Mouse (Mus musculus): ENCODE data around the gene Sdcbp2. TPM values are rescaled to one million over a fixed set of nuclear protein-coding genes. Genes with fewer than 3 reads are reported as not detected.
"Not testable (repeated sequence)": the region's sequence is repeated elsewhere in the genome, so short reads cannot be mapped to it uniquely, and the experiment has no call there.

The Sdcbp2 gene
- total RNA-seq, 1 experiment from 2014 or later: 1.6 TPM

DNA sequence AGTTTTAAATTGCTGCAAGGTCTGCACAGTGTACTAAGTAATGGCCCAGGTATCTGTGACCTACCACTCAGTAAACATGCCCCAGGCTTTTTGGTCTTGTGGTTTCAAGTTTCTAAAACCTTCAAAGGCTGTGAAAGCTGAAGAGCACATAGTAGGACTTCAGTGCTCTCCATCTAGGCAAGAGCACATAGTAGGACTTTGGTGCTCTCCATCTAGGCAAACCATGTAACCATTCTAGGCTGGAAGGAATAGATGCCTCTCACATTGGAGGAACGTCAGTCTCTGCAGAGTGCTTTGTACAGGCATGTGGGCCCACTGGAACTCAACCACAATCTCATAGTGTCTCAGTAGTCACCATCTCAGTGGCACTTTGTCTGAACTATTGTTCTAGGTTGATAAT is 8.4 kb upstream of the Sdcbp2 start:
- ATAC-seq (ENCODE audit: extremely low read depth, insufficient number of reproducible peaks, low FRiP score, poor library complexity, severe bottlenecking): no peak

GRCm38 (mm10) chr2:151564986-151565385 is 7.4 kb upstream of the Sdcbp2 start:
- no peak for ATAC-seq (ENCODE audit: extremely low read depth, insufficient number of reproducible peaks, low FRiP score, poor library complexity, severe bottlenecking)

DNA sequence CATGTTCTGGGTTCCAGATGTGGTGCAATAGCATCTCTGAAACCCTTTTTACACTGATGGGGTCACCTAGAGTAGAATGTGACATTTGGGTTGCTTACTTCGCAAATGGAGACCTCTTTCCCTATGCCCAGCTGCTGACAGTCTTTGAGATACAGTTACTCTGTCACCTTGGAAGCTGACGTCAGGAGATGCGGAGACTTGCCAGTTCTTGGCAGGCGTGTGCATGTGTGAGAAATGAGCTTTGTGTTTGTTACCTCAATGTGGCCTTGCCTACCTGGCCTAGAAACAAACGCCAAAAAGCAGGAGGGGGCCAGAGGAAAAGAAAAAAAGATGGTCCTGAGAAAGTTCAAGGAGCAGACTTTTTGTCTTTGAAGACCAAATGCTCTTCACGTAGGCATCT is 5.6 kb upstream of the Sdcbp2 start:
- ATAC-seq (ENCODE audit: extremely low read depth, insufficient number of reproducible peaks, low FRiP score, poor library complexity, severe bottlenecking): no peak

DNA sequence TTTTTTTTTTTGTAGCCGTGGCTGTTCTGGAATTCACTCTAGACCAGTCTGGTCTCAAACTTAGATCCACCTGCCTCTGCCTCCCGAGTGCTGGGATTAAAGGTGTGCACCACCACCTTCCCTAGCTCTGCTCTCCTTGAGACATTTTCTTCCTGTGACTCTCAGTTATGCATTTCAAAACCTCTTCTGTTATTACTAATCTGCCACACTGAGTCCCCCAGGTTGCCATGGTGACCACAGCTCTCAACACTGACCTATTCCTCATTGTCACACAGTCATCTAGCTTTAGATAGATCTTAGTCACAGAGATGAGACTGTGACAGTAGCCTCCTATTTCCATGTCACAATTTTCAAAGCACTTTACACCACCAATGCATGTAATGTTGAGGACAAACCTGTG is 3.0 kb upstream of the Sdcbp2 start:
- no peak for ATAC-seq (ENCODE audit: extremely low read depth, insufficient number of reproducible peaks, low FRiP score, poor library complexity, severe bottlenecking)

DNA sequence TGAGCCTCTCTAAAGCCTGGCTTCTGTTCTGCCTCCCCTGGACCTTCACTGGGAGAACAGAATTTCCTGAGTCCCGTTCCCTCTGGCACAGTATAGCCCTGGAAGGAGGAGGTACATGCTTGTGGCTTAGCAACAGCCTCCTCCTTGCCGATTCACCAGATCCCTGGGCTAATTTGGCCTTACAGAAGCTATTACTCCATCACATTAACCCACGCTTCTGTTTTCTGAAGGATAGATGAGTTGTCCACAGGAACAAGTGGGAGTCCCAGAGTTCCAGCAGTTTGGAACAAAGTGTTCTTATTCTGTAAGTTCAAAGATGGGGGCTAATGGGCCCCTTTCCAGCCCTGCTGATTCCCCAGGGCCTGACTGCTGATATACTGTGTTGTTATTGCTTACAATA is 1.2 kb downstream of the Sdcbp2 start:
- no peak for ATAC-seq (ENCODE audit: extremely low read depth, insufficient number of reproducible peaks, low FRiP score, poor library complexity, severe bottlenecking)

DNA sequence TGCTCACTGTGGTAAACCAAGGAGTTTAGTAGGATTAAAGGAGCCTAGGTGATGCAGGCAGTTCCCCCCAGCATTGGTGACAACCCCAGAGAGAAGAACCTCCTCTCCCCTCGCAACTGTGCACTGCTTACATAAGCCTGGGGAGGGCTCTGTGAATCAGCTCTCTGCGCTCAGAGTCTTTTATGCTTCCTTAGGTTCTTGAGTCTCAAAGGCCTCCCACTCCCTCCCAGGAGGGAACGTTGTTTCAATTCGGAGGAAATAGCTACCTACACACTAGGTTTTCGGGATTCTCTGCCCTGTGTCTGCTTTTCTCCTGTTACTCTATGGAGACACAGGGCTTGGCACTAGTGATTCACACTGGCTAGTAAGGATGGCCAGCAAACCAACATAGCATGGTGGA is 2.2 kb downstream of the Sdcbp2 start:
- no peak for ATAC-seq (ENCODE audit: extremely low read depth, insufficient number of reproducible peaks, low FRiP score, poor library complexity, severe bottlenecking)

GRCm38 (mm10) chr2:151575119-151575698 is 2.8 kb downstream of the Sdcbp2 start:
- no peak; the same call in 1 of the 2 replicates for ATAC-seq (ENCODE audit: extremely low read depth, insufficient number of reproducible peaks, low FRiP score, poor library complexity, severe bottlenecking)

DNA sequence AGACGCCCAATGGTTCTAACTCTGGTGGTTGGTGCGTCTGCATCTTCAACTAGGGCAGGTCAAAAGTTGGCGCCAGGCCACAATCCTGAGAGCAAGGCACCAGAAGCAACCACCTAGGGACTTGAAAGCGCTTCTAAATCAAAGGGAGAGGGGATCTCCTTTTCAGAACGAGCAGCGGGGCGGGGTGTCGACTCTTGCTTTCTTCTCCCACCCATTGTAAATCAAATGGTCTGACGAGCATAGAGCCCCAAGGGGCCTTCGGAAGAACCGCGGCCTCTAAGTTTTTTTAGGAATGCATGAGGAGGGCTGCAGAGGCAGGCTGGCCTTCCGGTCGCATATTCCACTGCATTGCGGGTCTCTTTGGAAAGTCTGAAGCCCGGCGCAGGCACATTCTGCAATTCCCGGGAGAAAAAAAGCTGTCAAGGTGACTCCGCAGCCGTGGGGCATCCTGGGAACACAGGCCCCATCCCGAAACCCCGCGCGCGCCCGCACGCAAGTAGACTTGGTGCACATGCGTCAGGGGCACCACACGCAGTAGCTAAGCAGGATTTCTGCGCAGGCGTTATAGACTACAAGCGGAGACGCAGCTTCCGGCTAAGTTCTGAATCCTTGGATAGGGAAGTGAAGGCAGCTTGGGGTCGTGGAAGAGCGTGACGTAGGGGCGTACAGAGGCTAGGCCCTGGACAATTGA is 3.4 kb downstream of the Sdcbp2 start:
- peak; percentile 25; the same call in 1 of the 2 replicates for ATAC-seq (ENCODE audit: extremely low read depth, insufficient number of reproducible peaks, low FRiP score, poor library complexity, severe bottlenecking)

DNA sequence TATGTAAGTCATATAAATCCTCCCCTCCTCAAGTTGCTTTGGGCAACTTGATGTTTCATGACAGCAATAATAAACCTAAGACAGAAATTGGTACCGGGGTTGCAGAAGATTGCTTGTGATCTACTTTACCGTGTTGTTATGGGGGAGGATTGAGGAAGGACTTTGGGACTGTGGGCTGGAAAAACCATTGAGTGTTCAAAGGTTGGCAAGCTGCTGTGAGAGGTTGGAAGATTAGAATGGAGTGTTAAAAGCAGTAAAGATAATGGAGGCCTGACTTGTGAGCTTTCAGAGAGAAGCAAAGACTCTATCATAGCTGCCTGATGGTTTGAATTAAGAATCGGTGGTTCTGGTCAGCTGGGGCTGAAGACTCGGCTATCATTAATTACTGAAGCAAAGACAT is 6.8 kb downstream of the Sdcbp2 start:
- no peak for ATAC-seq (ENCODE audit: extremely low read depth, insufficient number of reproducible peaks, low FRiP score, poor library complexity, severe bottlenecking)

DNA sequence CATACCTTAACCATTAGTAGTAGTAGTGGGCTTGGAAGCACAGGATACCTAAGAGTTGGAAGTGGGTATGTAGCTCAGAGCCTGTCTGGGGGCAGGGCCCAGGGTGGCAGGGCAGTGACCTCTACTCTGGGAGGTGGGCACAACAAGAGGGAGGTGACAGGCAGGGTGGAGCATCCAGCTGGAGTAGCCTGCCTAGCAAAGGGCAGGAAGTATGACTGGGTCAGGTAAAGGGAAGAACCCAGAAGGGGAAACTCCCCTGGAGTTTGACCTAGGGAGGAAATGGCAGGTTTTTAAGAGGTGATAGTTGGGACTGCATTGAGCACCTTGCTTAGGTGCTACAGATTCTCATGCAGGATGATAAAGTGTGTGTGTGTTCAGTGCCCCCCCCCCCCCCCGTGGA is 8.5 kb downstream of the Sdcbp2 start:
- ATAC-seq (ENCODE audit: extremely low read depth, insufficient number of reproducible peaks, low FRiP score, poor library complexity, severe bottlenecking): no peak

GRCm38 (mm10) chr2:151585934-151586333 is 13.5 kb downstream of the Sdcbp2 start:
- no peak for ATAC-seq (ENCODE audit: extremely low read depth, insufficient number of reproducible peaks, low FRiP score, poor library complexity, severe bottlenecking)

DNA sequence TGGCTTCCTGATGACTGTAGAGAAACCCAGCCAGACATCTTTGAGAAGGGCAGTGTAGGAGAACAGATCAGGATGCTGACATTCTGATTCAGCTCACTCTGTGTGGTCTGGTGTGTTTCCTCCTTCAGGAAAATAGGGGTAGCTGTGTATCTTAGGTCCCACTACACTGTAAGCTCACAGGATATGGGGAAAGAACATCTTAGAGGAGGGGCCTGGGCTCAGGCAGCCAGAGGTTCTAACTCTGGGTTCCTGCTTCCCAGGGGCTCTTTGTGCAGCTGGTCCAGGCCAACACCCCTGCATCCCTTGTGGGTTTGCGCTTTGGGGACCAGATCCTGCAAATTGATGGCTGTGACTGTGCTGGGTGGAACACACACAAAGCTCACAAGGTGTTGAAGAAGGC is 14.4 kb downstream of the Sdcbp2 start:
- ATAC-seq (ENCODE audit: extremely low read depth, insufficient number of reproducible peaks, low FRiP score, poor library complexity, severe bottlenecking): no peak

DNA sequence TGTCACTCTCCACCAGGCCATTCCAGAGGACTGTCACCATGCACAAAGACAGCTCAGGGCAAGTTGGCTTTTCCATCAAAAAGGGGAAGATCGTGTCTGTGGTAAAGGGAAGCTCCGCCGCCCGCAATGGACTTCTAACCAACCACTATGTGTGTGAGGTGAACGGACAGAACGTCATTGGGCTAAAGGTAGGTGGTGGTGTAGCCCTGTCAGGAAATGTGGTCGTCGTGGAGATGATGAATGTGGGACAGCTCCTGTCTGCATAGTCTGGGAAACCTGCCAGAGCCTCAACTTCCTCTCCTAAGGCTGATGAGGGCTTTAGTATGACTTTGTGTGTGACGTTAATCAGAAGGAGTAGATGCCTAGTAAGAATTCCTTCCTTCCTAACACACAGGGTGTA is 14.9 kb downstream of the Sdcbp2 start:
- no peak for ATAC-seq (ENCODE audit: extremely low read depth, insufficient number of reproducible peaks, low FRiP score, poor library complexity, severe bottlenecking)

DNA sequence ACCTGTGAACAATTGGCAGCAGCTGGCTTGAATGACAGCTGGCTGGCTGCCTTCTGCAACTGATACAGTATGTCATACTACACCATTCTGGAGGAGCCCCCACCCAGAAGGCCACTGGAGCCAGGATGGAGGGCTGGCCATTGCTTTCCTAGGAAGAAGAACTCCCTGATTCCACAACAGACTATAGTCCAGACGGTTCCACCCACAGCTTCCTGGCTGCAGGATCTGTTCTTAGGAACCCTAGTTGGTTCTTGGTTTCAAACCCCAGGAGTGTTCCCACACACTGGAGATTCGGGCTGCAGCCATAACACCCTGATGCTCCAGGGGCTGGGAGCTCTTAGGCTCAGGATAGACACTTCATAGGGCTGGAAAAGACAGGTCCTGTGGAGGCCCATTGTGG is 25.6 kb downstream of the Sdcbp2 start:
- ATAC-seq (ENCODE audit: extremely low read depth, insufficient number of reproducible peaks, low FRiP score, poor library complexity, severe bottlenecking): no peak

- no peak for ATAC-seq (ENCODE audit: extremely low read depth, insufficient number of reproducible peaks, low FRiP score, poor library complexity, severe bottlenecking)
Observed at GRCm38 (mm10) chr2:151602106-151602505, 29.7 kb downstream of the Sdcbp2 start.

DNA sequence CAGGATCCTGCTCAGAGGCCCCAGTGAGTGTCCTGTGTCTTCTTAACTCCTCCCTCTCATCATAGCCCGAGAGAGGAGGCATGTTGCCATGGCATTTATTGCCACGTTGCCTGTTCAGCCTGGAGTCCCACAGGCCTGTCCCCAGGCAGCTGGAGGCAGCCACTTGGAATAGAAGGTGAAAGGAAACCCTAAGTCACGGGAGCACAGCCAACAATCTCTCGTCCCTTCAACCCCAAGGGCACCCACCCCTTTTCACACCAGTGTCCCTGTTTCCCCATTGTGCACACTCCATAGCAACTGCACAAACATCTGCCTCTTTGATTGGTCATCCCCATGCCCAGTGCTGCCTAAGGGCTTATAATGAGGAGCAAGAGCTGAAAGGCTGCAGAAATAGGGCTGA is 31.2 kb downstream of the Sdcbp2 start:
- no peak for ATAC-seq (ENCODE audit: extremely low read depth, insufficient number of reproducible peaks, low FRiP score, poor library complexity, severe bottlenecking)

GRCm38 (mm10) chr2:151605437-151605987 is 33.1 kb downstream of the Sdcbp2 start:
- no peak for ATAC-seq (ENCODE audit: extremely low read depth, insufficient number of reproducible peaks, low FRiP score, poor library complexity, severe bottlenecking)

DNA sequence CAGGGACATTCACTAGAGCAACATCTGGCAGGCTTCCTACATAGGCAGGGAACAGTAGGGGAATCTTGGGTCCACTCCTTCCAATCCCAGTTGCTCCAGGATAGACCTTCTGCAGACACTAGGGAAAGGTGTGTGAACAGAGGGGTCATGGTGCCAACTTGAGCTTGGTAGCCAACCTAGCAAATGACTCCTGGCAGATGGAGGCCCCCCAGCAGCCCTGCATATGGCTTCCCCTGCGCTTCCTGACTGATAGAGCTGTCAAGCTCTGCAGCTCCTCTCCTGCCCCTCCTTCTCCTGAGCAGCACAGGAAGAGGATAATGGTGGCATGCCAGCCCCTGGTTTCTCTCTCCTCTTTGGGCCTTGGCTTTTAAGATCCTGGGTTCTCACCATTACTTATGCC is 36.0 kb downstream of the Sdcbp2 start:
- no peak for ATAC-seq (ENCODE audit: extremely low read depth, insufficient number of reproducible peaks, low FRiP score, poor library complexity, severe bottlenecking)

GRCm38 (mm10) chr2:151609974-151610373 is 37.6 kb downstream of the Sdcbp2 start:
- ATAC-seq (ENCODE audit: extremely low read depth, insufficient number of reproducible peaks, low FRiP score, poor library complexity, severe bottlenecking): no peak

GRCm38 (mm10) chr2:151615779-151616178 is 43.4 kb downstream of the Sdcbp2 start:
- not testable (repeated sequence) for ATAC-seq (ENCODE audit: extremely low read depth, insufficient number of reproducible peaks, low FRiP score, poor library complexity, severe bottlenecking)
